Mouse (Mus musculus) CH12.LX (cell line): ENCODE measurements around the gene Dydc2. TPM values are rescaled to one million over a fixed set of nuclear protein-coding genes. Genes with fewer than 3 reads are reported as not detected.

ENCODE experiments used
- DNase-seq: peaks from one replicate; pipeline ENCODE4 v3.0.0-alpha.2; 2013; ENCODE audit errors: extremely low read depth
- H3K27ac ChIP-seq: 2 replicates; pipeline ENCODE4 v1.5.1; 2012; ENCODE audit warnings: low read depth, mild to moderate bottlenecking, control low read depth, moderate library complexity; ENCODE audit not compliant: insufficient read depth
- H3K27me3 ChIP-seq: replicated peaks from 2 replicates; pipeline ENCODE3; 2012; ENCODE audit warnings: inconsistent platforms
- H3K36me3 ChIP-seq, 2 experiments: replicated peaks in 1 of 2; 2 replicates each; pipeline versions ENCODE3 to v1.6.1; 2012; ENCODE audit warnings: inconsistent platforms in 1 of 2, low read length in 1 of 2, mild to moderate bottlenecking in 1 of 2, mixed read lengths in 1 of 2, moderate library complexity in 1 of 2; ENCODE audit not compliant: control insufficient read depth in 1 of 2, insufficient read depth in 1 of 2
- H3K4me1 ChIP-seq, 2 experiments: 2 replicates each; pipeline ENCODE4 v1.6.1; 2012; ENCODE audit warnings: inconsistent platforms in 1 of 2, moderate library complexity in 1 of 2; ENCODE audit not compliant: insufficient read depth in 2 of 2, control insufficient read depth in 1 of 2
- H3K4me2 ChIP-seq: 2 replicates; pipeline ENCODE4 v1.6.1; 2012; ENCODE audit warnings: low read depth, mild to moderate bottlenecking, control low read depth; ENCODE audit not compliant: poor library complexity, insufficient read depth, severe bottlenecking
- H3K4me3 ChIP-seq, 3 experiments: fragments of 150-350 bp in 1 of 3; sonication (generic) in 1 of 3; replicated peaks in 1 of 3; 2 replicates each; pipeline versions ENCODE3 to v1.5.1; 2011 to 2012; ENCODE audit warnings: low read depth in 2 of 3, low read length in 2 of 3, mild to moderate bottlenecking in 2 of 3, moderate library complexity in 2 of 3, control low read depth in 1 of 3, improper control_type of control experiment in 1 of 3, inconsistent platforms in 1 of 3, mixed read lengths in 1 of 3; ENCODE audit not compliant: poor library complexity in 1 of 3
- H3K79me2 ChIP-seq: replicated peaks from 2 replicates; pipeline ENCODE4 v1.6.1; 2012; ENCODE audit warnings: mild to moderate bottlenecking, moderate library complexity; ENCODE audit not compliant: control insufficient read depth, poor library complexity, insufficient read depth, severe bottlenecking; ENCODE audit errors: extremely low read depth
- H3K9ac ChIP-seq: 2 replicates; pipeline ENCODE4 v1.6.1; 2012; ENCODE audit warnings: low read depth, mild to moderate bottlenecking, control low read depth, moderate library complexity; ENCODE audit not compliant: insufficient read depth
- H3K9me3 ChIP-seq: replicated peaks from 2 replicates; pipeline ENCODE3; 2012; ENCODE audit warnings: low read length, inconsistent platforms, mixed read lengths
- CTCF ChIP-seq, 2 experiments: IDR thresholded peaks in 1 of 2; conservative IDR thresholded peaks in 1 of 2; 2 replicates each; pipeline ENCODE4 v1.5.1; 2011 to 2012; ENCODE audit warnings: low read depth in 2 of 2, low read length in 2 of 2, improper control_type of control experiment in 1 of 2, inconsistent platforms in 1 of 2, mild to moderate bottlenecking in 1 of 2, moderate library complexity in 1 of 2
- EP300 ChIP-seq: IDR thresholded peaks from 2 replicates; pipeline ENCODE4 v1.6.1; 2011; ENCODE audit warnings: low read length, improper control_type of control experiment
- GABPA ChIP-seq: IDR thresholded peaks from 2 replicates; pipeline ENCODE4 v1.6.1; 2012; ENCODE audit warnings: low read depth, low read length, improper control_type of control experiment, inconsistent platforms; ENCODE audit not compliant: insufficient replicate concordance
- IRF4 ChIP-seq: IDR thresholded peaks from 2 replicates; pipeline ENCODE4 v1.6.1; 2014; ENCODE audit warnings: low read depth, mild to moderate bottlenecking, inconsistent platforms, low read length, improper control_type of control experiment
- JUND ChIP-seq: conservative IDR thresholded peaks from 2 replicates; pipeline ENCODE4 v1.6.1; 2011; ENCODE audit warnings: low read depth, low read length, improper control_type of control experiment
- KAT2A ChIP-seq: IDR thresholded peaks from 2 replicates; pipeline ENCODE4 v1.6.1; 2012; ENCODE audit warnings: low read length, improper control_type of control experiment, inconsistent platforms; ENCODE audit not compliant: insufficient replicate concordance
- MAFK ChIP-seq: IDR thresholded peaks from 2 replicates; pipeline ENCODE4 v1.6.1; 2011; ENCODE audit warnings: low read length, improper control_type of control experiment; ENCODE audit not compliant: insufficient replicate concordance
- POLR2A ChIP-seq: IDR thresholded peaks from 2 replicates; pipeline ENCODE4 v1.6.1; 2011; ENCODE audit warnings: low read depth, mild to moderate bottlenecking, improper control_type of control experiment, low read length
- RAD21 ChIP-seq: IDR thresholded peaks from 2 replicates; pipeline ENCODE4 v1.6.1; 2011; ENCODE audit warnings: low read depth, mild to moderate bottlenecking, low read length, improper control_type of control experiment, moderate library complexity
- RCOR1 ChIP-seq: conservative IDR thresholded peaks from 2 replicates; pipeline ENCODE4 v1.6.1; 2012; ENCODE audit warnings: low read depth, mild to moderate bottlenecking, inconsistent platforms, low read length, improper control_type of control experiment
- SMC3 ChIP-seq: IDR thresholded peaks from 2 replicates; pipeline ENCODE4 v1.6.1; 2011; ENCODE audit warnings: low read depth, low read length, improper control_type of control experiment
- UBTF ChIP-seq: IDR thresholded peaks from 2 replicates; pipeline ENCODE4 v1.6.1; 2012; ENCODE audit warnings: low read depth, mild to moderate bottlenecking, inconsistent platforms, low read length, improper control_type of control experiment, moderate library complexity
- USF2 ChIP-seq: conservative IDR thresholded peaks from 2 replicates; pipeline ENCODE4 v1.6.1; 2011; ENCODE audit warnings: low read depth, low read length, improper control_type of control experiment
- ZKSCAN1 ChIP-seq: IDR thresholded peaks from 2 replicates; pipeline ENCODE4 v1.6.1; 2012; ENCODE audit warnings: low read depth, inconsistent platforms, low read length, improper control_type of control experiment, borderline replicate concordance
- ZNF384 ChIP-seq: IDR thresholded peaks from 2 replicates; pipeline ENCODE4 v1.6.1; 2012; ENCODE audit warnings: low read depth, low read length, improper control_type of control experiment, inconsistent platforms
- dilution Hi-C: fragments of 300-500 bp; cut with MboI; formaldehyde crosslinking; loops from 2 replicates; pipeline ENCODE4 v1.14.3; 2020; ENCODE audit warnings: low sequenced_read_pairs; ENCODE audit not compliant: extremely low pct_unique_long_range_greater_than_20kb, extremely low pct_ligation_motif_present
- in situ Hi-C: fragments of 300-500 bp; cut with MboI; formaldehyde crosslinking; loops from 3 replicates; pipeline ENCODE4 v1.14.3; 2019; ENCODE audit warnings: low sequenced_read_pairs, low pct_ligation_motif_present, low pct_unique_long_range_greater_than_20kb, mixed read lengths
- polyA plus RNA-seq: library from polyadenylated mRNA; unstranded; fragments of >175 nt; gene quantifications from 2 replicates; pipeline ENCODE4 v1.2.1, GENCODE M21; 2012; ENCODE audit warnings: low read depth; ENCODE audit not compliant: insufficient read length
- total RNA-seq, 2 experiments: library from RNA; depleted of rRNA; stranded (reverse); fragments of 300-350 nt in 1 of 2; fragments of >200 nt in 1 of 2; gene quantifications; 2 replicates each; pipeline ENCODE4 v1.2.3; 2012 to 2014

The Dydc2 gene
- total and polyA plus RNA-seq, 3 experiments: 0.67 TPM; not detected in 2

DNA sequence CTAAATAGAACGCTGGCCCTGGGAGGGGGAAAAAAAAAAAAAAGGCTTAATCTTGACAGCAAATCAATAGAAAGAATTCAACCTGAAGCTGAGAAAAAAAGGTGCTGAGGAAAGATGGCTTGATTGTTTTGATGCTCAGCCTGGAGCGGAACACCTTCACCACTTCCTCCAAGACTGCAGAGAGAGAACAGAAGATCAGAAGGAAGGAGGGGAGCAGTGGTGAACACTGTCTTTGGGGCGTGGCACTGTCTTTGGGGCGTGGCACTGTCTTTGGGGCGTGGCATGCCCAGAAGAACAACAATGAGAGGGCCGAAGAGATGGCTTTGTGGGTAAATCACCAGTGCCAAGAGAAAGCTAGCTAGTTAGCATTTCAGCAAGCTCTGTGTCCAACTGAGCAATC, 18.5 kb downstream of the Dydc2 start:
- H3K9ac ChIP-seq: no peak overlapping the region
- peak; percentile 27 for DNase-seq
- H3K27me3 ChIP-seq: peaks cover 6% of the 10 kb centered on the region
- H3K27ac ChIP-seq: no peak overlapping the region
- 0 out of 2 replicates have a peak, but pooled peaks have one; percentile 17 for TF ChIP-seq ZNF384
- TF ChIP-seq ZKSCAN1: no peak
- dilution Hi-C loops (no loop called here), in situ Hi-C loops (no loop called here)
- H3K36me3 ChIP-seq: no peaks in the 10 kb centered on the region
- no peaks in the 10 kb centered on the region for H3K79me2 ChIP-seq
- no peaks in the 10 kb centered on the region for H3K9me3 ChIP-seq
- H3K4me3 ChIP-seq: no peak overlapping the region
- no peak overlapping the region for H3K4me2 ChIP-seq
- H3K4me1 ChIP-seq: peaks cover 3 to 14% of the 10 kb centered on the region in 2 experiments; a peak in 1 of 4 replicates

GRCm38 (mm10) chr14:41047402-41047801, 21.6 kb downstream of the Dydc2 start:
- Histone ChIP-seq H3K4me1 (peaks cover 3 to 7% of the 10 kb centered on the region in 2 experiments; a peak in 1 of 4 replicates), H3K9me3 (no peaks in the 10 kb centered on the region), H3K9ac (no peak overlapping the region), H3K4me2 (no peak overlapping the region), H3K27ac (no peak overlapping the region), H3K79me2 (no peaks in the 10 kb centered on the region), H3K36me3 (no peaks in the 10 kb centered on the region), H3K4me3 (no peak overlapping the region), H3K27me3 (peaks cover 2% of the 10 kb centered on the region)
- in situ Hi-C loops: no loop called here
- TF ChIP-seq JUND: no peak
- TF ChIP-seq ZNF384: no peak
- TF ChIP-seq USF2: no peak
- TF ChIP-seq IRF4: no peak
- TF ChIP-seq POLR2A: no peak
- TF ChIP-seq GABPA: no peak
- TF ChIP-seq SMC3: no peak
- TF ChIP-seq MAFK: peak; percentile 67; the same call in 1 of the 2 replicates
- DNase-seq: no peak
- dilution Hi-C loops: no loop called here

DNA sequence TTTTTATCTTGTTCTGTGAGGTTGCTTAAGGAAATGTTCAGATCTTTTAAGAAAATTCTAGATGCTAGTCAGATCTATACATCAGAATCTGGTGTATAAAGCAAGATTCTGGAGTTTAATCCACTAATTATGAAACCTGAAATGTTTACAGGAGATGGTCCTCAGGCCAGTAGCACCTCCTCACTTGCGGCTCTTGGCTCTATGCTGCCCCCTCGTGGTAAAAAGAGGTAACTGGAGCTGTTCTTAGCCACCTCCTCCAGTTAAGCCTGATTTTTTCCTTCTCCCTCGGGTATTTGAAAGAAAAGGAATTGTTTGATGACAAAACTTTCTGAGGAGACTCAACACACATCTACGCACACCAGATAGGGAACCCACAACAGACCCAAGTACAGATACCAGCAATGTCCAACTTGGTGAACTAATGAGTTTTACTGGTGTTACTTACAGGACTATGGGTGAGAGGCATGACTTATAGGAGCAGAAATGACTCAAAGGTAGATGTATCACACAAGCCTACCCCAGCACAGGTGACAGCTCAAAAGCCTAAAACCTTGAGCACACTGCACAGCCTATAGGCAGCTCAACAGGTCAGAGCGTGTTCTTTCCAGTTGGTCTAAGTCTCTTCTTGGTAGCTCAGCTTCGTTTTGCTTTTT, 33.7 kb downstream of the Dydc2 start:
- Histone ChIP-seq H3K4me3 (no peak overlapping the region), H3K36me3 (no peaks in the 10 kb centered on the region), H3K4me2 (peak overlapping the region; percentile 50; the same call in 1 of the 2 replicates), H3K9me3 (no peaks in the 10 kb centered on the region), H3K4me1 (peaks cover 2 to 25% of the 10 kb centered on the region in 2 experiments; a peak in 3 of 4 replicates), H3K27ac (no peak overlapping the region), H3K79me2 (no peaks in the 10 kb centered on the region), H3K9ac (no peak overlapping the region), H3K27me3 (peaks cover 4% of the 10 kb centered on the region)
- peak; percentile 72 for DNase-seq
- in situ Hi-C loops: loop anchor here (10.0 kb wide), 1 partner anchor 120 kb away; no protein-coding TSS in a partner anchor
- dilution Hi-C loops: no loop called here
- TF ChIP-seq CTCF (conservative IDR thresholded peaks at IDR 0.05 in 1 of 2, IDR thresholded peaks at IDR 0.05 in 1 of 2; ENCODE audit: low read depth in 2 of 2, low read length in 2 of 2) (peak; percentile 84 to 88), RCOR1 (no peak), ZKSCAN1 (no peak), RAD21 (peak; percentile 70), KAT2A (no peak), SMC3 (peak; percentile 77), EP300 (no peak), IRF4 (no peak), UBTF (no peak)
